Mouse (Mus musculus) ES-Bruce4 (cell line): ENCODE data around the gene D230025D16Rik. TPM values are rescaled to one million over a fixed set of nuclear protein-coding genes. Genes with fewer than 3 reads are reported as not detected.

Experiments
- H3K27ac ChIP-seq: 2 replicates; pipeline ENCODE4 v1.5.1; 2012; ENCODE audit warnings: low read length, inconsistent platforms; ENCODE audit not compliant: insufficient read depth
- H3K27me3 ChIP-seq: 2 replicates; pipeline ENCODE4 v1.6.1; 2012; ENCODE audit warnings: mild to moderate bottlenecking, low read length, inconsistent platforms; ENCODE audit not compliant: control insufficient read depth, poor library complexity, insufficient read depth, severe bottlenecking
- H3K36me3 ChIP-seq: 2 replicates; pipeline ENCODE4 v1.6.1; 2012; ENCODE audit warnings: inconsistent platforms, mild to moderate bottlenecking, low read length, moderate library complexity; ENCODE audit not compliant: control insufficient read depth, poor library complexity, insufficient read depth, severe bottlenecking
- H3K4me1 ChIP-seq: one replicate; pipeline ENCODE4 v1.8.1; 2011; ENCODE audit warnings: low read length; ENCODE audit not compliant: control insufficient read depth, insufficient read depth
- H3K4me3 ChIP-seq: 2 replicates; pipeline ENCODE4 v1.5.1; 2011; ENCODE audit warnings: low read depth, mild to moderate bottlenecking, low read length
- H3K9ac ChIP-seq: 2 replicates; pipeline ENCODE4 v1.6.1; 2012; ENCODE audit warnings: low read depth, mild to moderate bottlenecking, inconsistent platforms; ENCODE audit not compliant: poor library complexity, severe bottlenecking
- H3K9me3 ChIP-seq: replicated peaks from 2 replicates; pipeline ENCODE4 v1.6.1; 2012; ENCODE audit warnings: mild to moderate bottlenecking, low read length, inconsistent platforms; ENCODE audit not compliant: control insufficient read depth, poor library complexity, insufficient read depth, severe bottlenecking
- CTCF ChIP-seq: IDR thresholded peaks from one replicate; pipeline ENCODE4 v1.8.1; 2011; ENCODE audit warnings: low read depth, low read length
- EP300 ChIP-seq: IDR thresholded peaks from 2 replicates; pipeline ENCODE4 v1.6.1; 2011; ENCODE audit warnings: low read depth, low read length; ENCODE audit not compliant: insufficient read depth
- POLR2A ChIP-seq: IDR thresholded peaks from one replicate; pipeline ENCODE4 v1.8.1; 2011; ENCODE audit warnings: low read length; ENCODE audit not compliant: insufficient read depth
- polyA plus RNA-seq: library from polyadenylated mRNA; stranded (reverse); fragments of >200 nt; gene quantifications from 2 replicates; pipeline ENCODE4 v1.2.4, GENCODE M21; 2011; ENCODE audit warnings: low read depth; ENCODE audit not compliant: missing spikeins, insufficient read depth, insufficient read length

D230025D16Rik gene
- polyA plus RNA-seq, 1 experiment: 88.0 TPM

DNA sequence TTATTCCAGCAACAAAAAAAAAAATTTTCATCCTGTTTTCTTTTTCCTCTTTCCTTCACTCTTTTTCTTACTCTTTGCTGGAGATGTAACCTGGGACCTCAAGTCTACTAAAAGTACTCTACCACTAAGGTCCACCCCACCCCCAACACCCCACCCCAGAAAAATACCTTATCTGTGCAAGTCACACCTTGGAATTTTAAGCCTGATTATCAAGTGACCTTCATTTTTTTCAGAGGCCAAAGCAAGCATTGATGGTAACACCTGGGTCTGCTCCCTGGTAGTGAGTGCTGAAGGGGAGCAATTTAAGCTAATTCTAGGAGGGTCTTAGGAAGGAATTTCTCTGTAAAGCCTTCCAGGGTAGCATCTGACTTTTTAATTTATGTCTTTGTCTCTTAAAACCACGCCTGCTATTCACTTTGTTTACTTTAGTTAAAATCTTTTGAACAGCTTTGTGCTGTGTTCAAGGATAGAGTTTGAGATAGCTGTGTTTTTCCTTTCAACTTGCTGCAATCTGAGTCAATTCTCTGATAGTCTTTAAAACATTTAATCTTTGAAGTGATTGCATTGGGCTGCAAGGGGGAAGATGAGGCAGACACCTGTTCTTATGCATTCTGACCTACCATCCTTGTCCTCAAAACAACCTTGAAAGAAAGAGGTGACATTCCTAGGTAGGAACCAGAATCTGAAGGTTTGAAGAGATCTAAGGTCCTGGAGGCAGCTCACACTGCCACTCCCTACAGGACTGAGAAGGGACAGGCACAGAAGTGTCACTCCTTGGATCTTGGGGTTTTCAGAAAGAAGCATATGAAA, 8.4 kb downstream of the D230025D16Rik start:
- Histone ChIP-seq H3K27me3 (no peaks in the 10 kb centered on the region), H3K9me3 (no peaks in the 10 kb centered on the region), H3K27ac (peak overlapping the region; percentile 98), H3K4me3 (no peak overlapping the region), H3K4me1 (peaks cover 11% of the 10 kb centered on the region), H3K9ac (peak overlapping the region; percentile 59; the same call in 1 of the 2 replicates), H3K36me3 (peaks cover 42% of the 10 kb centered on the region)
- TF ChIP-seq POLR2A (no peak), EP300 (0 out of 2 replicates have a peak, but pooled peaks have one; percentile 22), CTCF (no peak)

DNA sequence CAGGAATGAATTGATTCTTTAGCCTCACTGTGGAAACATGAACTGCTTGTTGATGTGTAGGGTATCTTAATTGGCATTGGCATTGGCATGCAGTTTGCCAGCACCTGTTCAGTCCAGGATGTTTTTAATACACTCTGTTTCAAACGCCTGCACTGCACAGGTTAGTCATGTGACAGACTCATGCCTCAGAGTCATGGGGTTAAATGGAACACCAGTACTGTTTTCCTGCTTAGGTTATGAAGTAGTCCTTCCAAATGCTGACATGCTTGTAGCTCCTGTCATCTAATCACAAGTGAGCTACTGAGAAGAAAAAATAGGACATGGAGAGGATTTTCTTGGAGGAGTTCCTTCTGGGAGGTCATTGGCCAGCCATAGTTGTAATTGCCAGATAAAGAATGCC, 10.3 kb downstream of the D230025D16Rik start:
- H3K9me3 ChIP-seq: no peaks in the 10 kb centered on the region
- peaks cover 11% of the 10 kb centered on the region for H3K4me1 ChIP-seq
- TF ChIP-seq EP300 (no peak), CTCF (no peak), POLR2A (no peak)
- H3K36me3 ChIP-seq: peaks cover 56% of the 10 kb centered on the region
- H3K9ac ChIP-seq: no peak overlapping the region
- no peak overlapping the region for H3K4me3 ChIP-seq
- H3K27me3 ChIP-seq: no peaks in the 10 kb centered on the region
- H3K27ac ChIP-seq: no peak overlapping the region

DNA sequence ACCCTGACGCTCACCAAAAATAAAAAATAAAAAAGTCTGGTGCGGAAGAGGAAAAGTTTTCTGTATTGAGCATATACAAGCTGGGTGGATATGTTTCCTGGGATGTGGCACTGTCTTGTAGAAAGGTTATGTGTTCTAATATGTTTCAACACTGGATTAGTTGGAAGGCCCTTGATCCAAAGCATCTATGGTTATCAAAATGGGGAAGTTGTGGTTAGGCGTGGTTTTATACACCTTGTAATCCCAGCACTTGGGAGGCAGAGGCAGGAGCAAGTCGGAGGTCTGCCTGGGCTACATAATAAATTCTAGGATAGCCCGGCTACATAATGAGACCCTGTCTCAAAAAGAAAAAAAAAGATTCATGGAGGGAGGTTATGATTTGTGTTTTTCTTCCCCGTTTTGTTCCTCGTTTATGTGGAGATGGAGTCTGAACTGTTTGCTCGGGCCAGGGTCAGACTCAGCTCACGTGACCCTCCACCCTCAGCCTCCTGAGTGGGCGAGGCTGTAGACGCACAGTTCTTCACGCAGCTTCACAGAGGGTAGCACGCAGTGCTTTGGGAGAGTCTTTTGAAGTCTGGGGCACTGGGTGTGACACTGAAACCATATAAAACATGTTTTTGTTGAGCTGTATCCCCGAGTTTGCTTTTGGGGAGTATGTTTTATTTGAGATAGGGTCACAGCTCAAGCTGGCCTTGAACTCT, 12.6 kb downstream of the D230025D16Rik start:
- Histone ChIP-seq H3K4me1 (peaks cover 10% of the 10 kb centered on the region), H3K27me3 (no peaks in the 10 kb centered on the region), H3K4me3 (no peak overlapping the region), H3K27ac (no peak overlapping the region), H3K9me3 (no peaks in the 10 kb centered on the region), H3K9ac (0 out of 2 replicates have a peak overlapping the region, but pooled peaks have one; percentile 29), H3K36me3 (peaks cover 73% of the 10 kb centered on the region)
- no peak for TF ChIP-seq CTCF
- no peak for TF ChIP-seq EP300
- TF ChIP-seq POLR2A: no peak

DNA sequence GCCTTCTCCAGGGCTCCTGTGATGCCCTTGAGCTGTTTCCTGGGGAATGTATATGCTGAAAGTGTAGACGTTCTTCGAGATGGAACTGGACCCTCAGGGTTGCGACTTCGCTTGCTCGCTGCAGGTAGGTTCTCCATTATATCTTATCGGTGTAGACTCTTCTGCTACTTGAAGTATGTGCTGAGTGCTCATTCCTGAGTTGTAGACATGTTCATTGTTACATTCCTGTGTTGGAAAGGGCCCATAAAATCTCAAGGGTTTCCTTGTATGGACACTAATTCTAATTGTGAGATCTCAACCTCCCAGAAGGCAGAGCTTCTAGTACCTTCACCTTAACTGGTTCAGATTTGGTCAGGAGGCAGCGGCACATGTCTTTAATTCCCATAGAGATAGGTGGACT, 16.1 kb downstream of the D230025D16Rik start:
- H3K27ac ChIP-seq: no peak overlapping the region
- peaks cover 2% of the 10 kb centered on the region for H3K4me1 ChIP-seq
- H3K4me3 ChIP-seq: no peak overlapping the region
- no peaks in the 10 kb centered on the region for H3K27me3 ChIP-seq
- TF ChIP-seq EP300: no peak
- TF ChIP-seq CTCF: no peak
- TF ChIP-seq POLR2A: no peak
- no peak overlapping the region for H3K9ac ChIP-seq
- H3K9me3 ChIP-seq: no peaks in the 10 kb centered on the region
- H3K36me3 ChIP-seq: peaks cover 68% of the 10 kb centered on the region

DNA sequence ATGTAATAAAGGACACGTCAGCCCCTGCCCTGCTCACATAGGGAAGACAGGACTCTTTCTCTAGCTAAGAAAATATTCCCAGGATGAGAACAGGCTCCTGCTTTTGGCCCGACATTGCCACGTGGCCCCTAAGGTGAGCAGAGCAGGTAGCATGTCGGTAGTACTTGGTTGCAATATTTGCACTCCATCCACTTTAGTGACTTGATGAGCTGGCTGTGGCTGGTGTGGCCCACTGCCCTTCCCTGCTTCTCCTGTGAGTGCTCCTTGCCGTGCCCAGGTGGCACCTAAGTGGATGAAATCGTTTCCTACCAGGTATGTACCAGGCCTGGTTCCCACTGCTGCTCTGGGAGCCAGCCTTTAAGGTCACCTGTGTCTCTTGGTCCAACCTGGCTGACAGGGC, 27.0 kb downstream of the D230025D16Rik start:
- TF ChIP-seq POLR2A (no peak), EP300 (no peak), CTCF (no peak)
- Histone ChIP-seq H3K4me1 (no peaks in the 10 kb centered on the region), H3K27ac (no peak overlapping the region), H3K9ac (no peak overlapping the region), H3K27me3 (no peaks in the 10 kb centered on the region), H3K4me3 (no peak overlapping the region), H3K36me3 (peaks cover 49% of the 10 kb centered on the region), H3K9me3 (no peaks in the 10 kb centered on the region)
